Mouse (Mus musculus) c-Kit-positive CD71-negative TER-119-negative erythroid progenitor cells, embryonic 14.5 days (primary cell): Measurements from ENCODE around the gene Cog3.

ENCODE experiments used
- DNase-seq: peaks from one replicate; pipeline ENCODE4 v3.0.0-alpha.2; 2013; ENCODE audit warnings: low read depth

The Cog3 gene

GRCm38 (mm10) chr14:75761028-75761805, 6.9 kb upstream of the Cog3 start:
- DNase-seq = peak; percentile 68

GRCm38 (mm10) chr14:75758401-75758800, 4.1 kb upstream of the Cog3 start:
- DNase-seq = no peak

GRCm38 (mm10) chr14:75757821-75758220, 3.5 kb upstream of the Cog3 start:
- no peak for DNase-seq

- no peak for DNase-seq
Measured at GRCm38 (mm10) chr14:75756971-75757370, 2.7 kb upstream of the Cog3 start.

- DNase-seq = no peak
Measured at GRCm38 (mm10) chr14:75753206-75753605, 1.1 kb downstream of the Cog3 start.

GRCm38 (mm10) chr14:75751040-75751439, 3.3 kb downstream of the Cog3 start:
- no peak for DNase-seq

GRCm38 (mm10) chr14:75749123-75749522, 5.2 kb downstream of the Cog3 start:
- no peak for DNase-seq

- no peak for DNase-seq
Measured at GRCm38 (mm10) chr14:75747960-75748359, 6.4 kb downstream of the Cog3 start.

- DNase-seq = no peak
Measured at GRCm38 (mm10) chr14:75741904-75742303, 12.4 kb downstream of the Cog3 start.

- no peak for DNase-seq
Measured at GRCm38 (mm10) chr14:75735597-75735996, 18.7 kb downstream of the Cog3 start.

GRCm38 (mm10) chr14:75732631-75733030, 21.7 kb downstream of the Cog3 start:
- DNase-seq = no peak

GRCm38 (mm10) chr14:75731361-75731760, 23.0 kb downstream of the Cog3 start:
- no peak for DNase-seq

GRCm38 (mm10) chr14:75728111-75728510, 26.2 kb downstream of the Cog3 start:
- DNase-seq = no peak

GRCm38 (mm10) chr14:75727046-75727445, 27.3 kb downstream of the Cog3 start:
- DNase-seq = no peak

- DNase-seq = no peak
Measured at GRCm38 (mm10) chr14:75722816-75723215, 31.5 kb downstream of the Cog3 start.

GRCm38 (mm10) chr14:75721977-75722563, 32.2 kb downstream of the Cog3 start:
- DNase-seq = peak; percentile 81

- DNase-seq = no peak
Measured at GRCm38 (mm10) chr14:75720121-75720520, 34.2 kb downstream of the Cog3 start.

GRCm38 (mm10) chr14:75716410-75716809, 37.9 kb downstream of the Cog3 start:
- no peak for DNase-seq

- no peak for DNase-seq
Measured at GRCm38 (mm10) chr14:75713661-75714060, 40.7 kb downstream of the Cog3 start.

- DNase-seq = no peak
Measured at GRCm38 (mm10) chr14:75712687-75713086, 41.6 kb downstream of the Cog3 start.

- no peak for DNase-seq
Measured at GRCm38 (mm10) chr14:75711731-75712130, 42.6 kb downstream of the Cog3 start.

GRCm38 (mm10) chr14:75708986-75709385, 45.3 kb downstream of the Cog3 start:
- DNase-seq = no peak

- DNase-seq = no peak
Measured at GRCm38 (mm10) chr14:75707771-75708170, 46.5 kb downstream of the Cog3 start.

- no peak for DNase-seq
Measured at GRCm38 (mm10) chr14:75706647-75707046, 47.7 kb downstream of the Cog3 start.
